Mouse (Mus musculus) limb, embryonic 10.5 days (tissue): ENCODE measurements around the gene Phb. TPM values are rescaled to one million over a fixed set of nuclear protein-coding genes. Genes with fewer than 3 reads are reported as not detected.

Experiments
- DNase-seq: peaks from one replicate; pipeline ENCODE4 v3.0.0-alpha.2; 2017; ENCODE audit warnings: low spot score
- H3K27ac ChIP-seq: fragments of 300-500 bp; sonication (generic); 2 replicates; pipeline ENCODE4 v1.5.1; 2016; ENCODE audit warnings: mild to moderate bottlenecking
- H3K27me3 ChIP-seq: fragments of 300-500 bp; sonication (generic); 2 replicates; pipeline ENCODE4 v1.6.1; 2016; ENCODE audit warnings: low read depth, mild to moderate bottlenecking; ENCODE audit not compliant: poor library complexity, severe bottlenecking
- H3K36me3 ChIP-seq: fragments of 300-500 bp; sonication (generic); 2 replicates; pipeline ENCODE4 v1.6.1; 2016; ENCODE audit warnings: mild to moderate bottlenecking, moderate library complexity
- H3K4me1 ChIP-seq: fragments of 300-500 bp; sonication (generic); 2 replicates; pipeline ENCODE4 v1.6.1; 2016
- H3K4me3 ChIP-seq: fragments of 300-500 bp; sonication (generic); 2 replicates; pipeline ENCODE4 v1.5.1; 2016; ENCODE audit warnings: mild to moderate bottlenecking, moderate library complexity
- H3K9me3 ChIP-seq: fragments of 300-500 bp; sonication (generic); replicated peaks from 2 replicates; pipeline ENCODE4 v1.6.1; 2016; ENCODE audit warnings: mild to moderate bottlenecking
- WGBS: fragments of 180-500 bp; shearing (Covaris S2); methylation state at CpG from one replicate; pipeline ENCODE4 v1.1.7; 2016; 5-methylcytosine and 5-hydroxymethylcytosine counted together
- polyA plus RNA-seq: library from polyadenylated mRNA; unstranded; fragments of >200 nt; fragmentation: Nextera tagmentation; extraction: Ambion mirVana; gene quantifications from 2 replicates; pipeline ENCODE4 v1.2.1, GENCODE M21; 2016

The Phb gene
- polyA plus RNA-seq, 1 experiment from 2014 or later, result 293 TPM

DNA sequence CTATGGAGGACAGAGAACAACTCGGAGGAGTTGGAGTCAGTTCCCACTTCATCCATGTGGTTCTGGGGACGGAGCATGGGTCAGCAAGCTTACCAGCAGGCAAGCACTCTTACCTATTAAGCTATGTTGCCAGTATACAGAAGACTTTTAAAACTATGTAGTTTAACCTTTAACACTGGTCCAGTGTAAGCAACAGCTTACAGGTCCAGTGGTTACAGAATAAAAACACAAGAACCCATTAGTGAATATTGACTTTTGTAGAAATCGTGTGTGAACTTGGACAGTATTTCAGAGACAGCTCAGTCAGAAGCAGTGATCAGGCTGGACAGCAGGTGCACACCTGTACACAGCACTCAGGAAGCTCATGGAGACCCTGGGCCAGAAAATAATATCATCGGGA lies 57.7 kb downstream of the Phb start:
- no peak overlapping the region for H3K27ac ChIP-seq
- H3K9me3 ChIP-seq, result no peaks in the 10 kb centered on the region
- no peaks in the 10 kb centered on the region for H3K27me3 ChIP-seq
- no peak overlapping the region for H3K4me3 ChIP-seq
- no peak for DNase-seq
- 93% methylated on average over 4 of the region's 4 CpGs for WGBS
- peaks cover 2% of the 10 kb centered on the region; the same call in 1 of the 2 replicates for H3K36me3 ChIP-seq
- no peaks in the 10 kb centered on the region for H3K4me1 ChIP-seq

DNA sequence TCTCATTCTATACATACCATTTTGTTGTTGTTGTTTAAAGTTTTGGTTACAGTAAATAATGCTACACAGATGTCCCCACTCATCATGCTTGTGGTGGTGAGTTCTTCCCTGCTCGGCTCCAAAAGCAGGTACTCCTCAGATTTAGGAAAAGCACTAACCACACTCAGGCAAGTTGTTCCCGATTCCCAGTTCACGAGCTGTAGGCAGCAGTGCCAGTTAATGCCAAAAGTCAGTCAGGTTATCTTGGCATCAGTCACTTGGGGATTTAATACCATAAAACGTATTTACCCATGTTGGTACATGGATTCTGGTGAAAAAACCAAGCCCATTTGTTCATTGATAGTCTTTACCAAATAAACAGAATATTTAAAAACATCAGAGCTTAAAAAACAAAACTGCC lies 59.4 kb downstream of the Phb start:
- no peak for DNase-seq
- no peak overlapping the region for H3K27ac ChIP-seq
- WGBS, result 87% methylated on average over 4 of the region's 4 CpGs

DNA sequence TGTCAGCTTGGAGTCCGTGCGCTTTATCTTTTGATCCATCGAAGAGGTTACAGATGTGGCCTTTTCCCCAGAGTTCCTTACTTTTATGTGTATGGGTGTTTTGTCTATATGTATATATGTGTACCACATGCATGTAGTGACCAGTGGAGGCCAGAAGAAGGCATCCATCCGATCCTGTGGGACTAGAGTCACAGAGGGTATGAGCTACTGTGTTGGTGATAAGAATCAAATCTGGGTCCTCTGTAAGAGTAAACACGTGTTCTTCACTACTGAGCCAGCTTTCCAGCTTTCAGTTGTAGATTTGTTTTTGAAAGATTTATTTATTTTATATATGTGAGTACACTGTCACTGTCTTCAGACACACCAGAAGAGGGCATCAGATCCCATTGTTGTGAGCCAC lies 61.2 kb downstream of the Phb start:
- Histone ChIP-seq H3K36me3 (no peaks in the 10 kb centered on the region), H3K9me3 (no peaks in the 10 kb centered on the region), H3K27ac (no peak overlapping the region), H3K4me1 (no peaks in the 10 kb centered on the region), H3K27me3 (no peaks in the 10 kb centered on the region), H3K4me3 (no peak overlapping the region)
- no peak for DNase-seq
- WGBS, result 91% methylated on average over 5 of the region's 5 CpGs

More for the DNA sequence above, 59.4 kb downstream of the Phb start:
- H3K9me3 ChIP-seq, result no peaks in the 10 kb centered on the region
- H3K4me1 ChIP-seq, result no peaks in the 10 kb centered on the region
- H3K36me3 ChIP-seq, result no peaks in the 10 kb centered on the region
- no peaks in the 10 kb centered on the region for H3K27me3 ChIP-seq
- no peak overlapping the region for H3K4me3 ChIP-seq

DNA sequence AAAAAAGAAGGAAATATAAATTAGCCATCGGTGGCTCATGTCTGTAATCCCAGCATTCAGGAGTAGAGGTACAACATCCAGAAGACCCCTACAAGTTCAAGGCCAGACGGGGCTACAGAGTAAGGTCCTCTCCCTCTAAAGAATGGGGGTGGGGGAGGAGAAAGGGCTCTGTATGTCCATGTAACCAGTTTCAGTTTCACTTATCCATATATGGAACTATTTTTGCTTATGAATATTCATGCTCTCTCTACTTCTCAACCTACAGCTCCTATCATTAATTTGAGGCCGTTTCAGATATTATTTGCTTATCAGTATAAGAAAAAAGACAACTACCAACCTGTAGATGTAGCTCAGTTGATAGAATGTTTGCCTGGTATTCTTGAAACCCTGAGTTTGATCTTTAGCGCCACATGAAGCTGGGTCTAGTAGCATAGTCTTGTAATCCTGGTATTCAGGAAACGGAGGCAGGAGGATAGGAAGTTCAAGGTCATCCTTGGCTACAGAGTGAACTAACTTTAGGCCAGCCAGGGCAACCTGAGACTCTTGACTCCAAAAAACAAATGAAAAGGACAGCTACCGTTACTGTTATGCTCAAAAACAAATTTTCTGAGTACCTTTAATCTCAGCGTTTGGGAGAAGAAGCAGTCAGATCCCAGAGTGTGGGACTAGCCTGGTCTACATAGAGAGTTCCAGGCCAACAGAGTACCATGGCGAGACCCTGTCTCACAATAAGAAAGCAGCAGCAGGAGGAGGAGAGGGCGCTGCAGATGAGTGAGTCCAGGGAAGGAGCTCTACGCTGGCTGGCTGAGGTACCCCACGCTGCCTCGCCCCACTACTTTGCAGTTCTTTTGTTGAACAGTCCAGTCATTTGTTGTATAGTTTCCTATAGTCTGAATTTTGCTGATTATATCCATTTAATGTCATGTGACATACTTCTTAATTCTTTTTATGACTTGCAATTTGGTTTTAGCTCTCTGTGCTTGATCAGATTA lies 62.5 kb downstream of the Phb start:
- no peak overlapping the region for H3K4me3 ChIP-seq

More for the DNA sequence above, 62.5 kb downstream of the Phb start:
- Histone ChIP-seq H3K4me1 (no peaks in the 10 kb centered on the region), H3K9me3 (no peaks in the 10 kb centered on the region), H3K27me3 (no peaks in the 10 kb centered on the region), H3K27ac (no peak overlapping the region), H3K36me3 (no peaks in the 10 kb centered on the region)
- 86% methylated on average over 12 of the region's 12 CpGs for WGBS
- DNase-seq, result no peak

Other genes with a start within 250 kb of the Phb start
- gene Nxph3, start 152.4 kb upstream of the Phb start, polyA plus RNA-seq, result 0.38 and 0.66 TPM in 2 replicates
- gene Ngfr, start 79.2 kb upstream of the Phb start, polyA plus RNA-seq, result 9.7 and 16.3 TPM in 2 replicates
- 18.0 and 21.5 TPM in 2 replicates for gene Zfp652, start 45.7 kb downstream of the Phb start, polyA plus RNA-seq
- gene B130006D01Rik, start 56.6 kb downstream of the Phb start, polyA plus RNA-seq, result 2.3 TPM in 2 replicates
- not detected in 2 replicates for gene Phospho1, start 157.5 kb downstream of the Phb start, polyA plus RNA-seq
- 8.9 and 9.3 TPM in 2 replicates for gene Gngt2, start 170.3 kb downstream of the Phb start, polyA plus RNA-seq
- gene Abi3, start 175.5 kb downstream of the Phb start, polyA plus RNA-seq, result 4.0 and 4.4 TPM in 2 replicates
- 0.10 TPM in 1 of 2 replicates, not detected in the other for gene B4galnt2, start 247.9 kb downstream of the Phb start, polyA plus RNA-seq